Mouse (Mus musculus) cortical plate, adult 2 months (tissue): ENCODE results near the gene Pfkl.

Experiments used
- CTCF ChIP-seq: fragments of 200-500 bp; IDR thresholded peaks from 2 replicates; pipeline ENCODE4 v1.5.1; 2011; ENCODE audit warnings: mild to moderate bottlenecking, control low read depth, low read length; ENCODE audit not compliant: insufficient read depth; ENCODE audit errors: extremely low read depth
- POLR2A ChIP-seq: fragments of 200-500 bp; IDR thresholded peaks from 2 replicates; pipeline ENCODE4 v1.6.1; 2011; ENCODE audit warnings: mild to moderate bottlenecking, low read length, control low read depth; ENCODE audit not compliant: insufficient read depth; ENCODE audit errors: extremely low read depth

DNA sequence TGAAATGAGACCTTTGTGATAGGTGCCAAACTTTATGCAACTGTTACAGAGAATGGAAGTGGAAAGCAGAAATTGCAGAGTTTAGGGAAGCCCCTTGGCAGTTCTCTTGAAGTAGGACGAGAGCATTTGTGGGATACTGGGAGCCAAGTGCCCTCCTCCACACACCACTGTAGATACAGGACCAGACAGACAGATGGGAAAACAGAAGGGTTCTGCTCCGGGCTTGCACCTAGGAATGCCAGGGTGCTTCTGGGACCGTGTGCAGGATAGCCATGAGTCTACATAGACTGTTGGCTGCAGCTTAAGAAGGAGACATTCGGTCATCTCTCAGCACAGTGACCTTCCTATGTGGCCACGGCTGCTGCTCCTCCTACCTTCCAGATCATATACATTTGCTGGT lies 35.1 kb downstream of the Pfkl start:
- TF ChIP-seq POLR2A (no peak), CTCF (no peak)
